In genomic region chr10:37047661-37048098, GRCm38 (mm10) we compare ENCODE assay signal across 7 mouse cellular contexts.
DNase-seq lines count a peak whose midpoint lies in the region; ATAC-seq lines count a peak whose summit lies in the region.

No protein-coding gene starts in this region.

- DNase-seq in left cerebral cortex, adult 11 months (ENCODE audit: low spot score): peak; percentile 48
- DNase-seq in left cerebral cortex, postnatal 4 days: no peak
- DNase-seq in embryonic facial prominence, embryonic 14.5 days (ENCODE audit: low spot score): peak; percentile 76
- DNase-seq in heart, postnatal 10 days: peak; percentile 59 to 62
- peak; percentile 32 for DNase-seq in right cerebral cortex, postnatal 25 days
- no peak for DNase-seq in embryo, embryonic 11 days

- no peaks in the 10 kb centered on the region for H3K36me3 ChIP-seq in embryonic facial prominence, embryonic 14.5 days (ENCODE audit: control insufficient read depth, insufficient read depth, low read length)

- WGBS in embryonic facial prominence, embryonic 14.5 days: 39% methylated on average over 8 of the region's 8 CpGs

- no peak overlapping the region for H3K9ac ChIP-seq in embryonic facial prominence, embryonic 14.5 days (ENCODE audit: low read depth, low read length)

- H3K4me3 ChIP-seq in embryonic facial prominence, embryonic 14.5 days (ENCODE audit: low read depth, low read length): no peak overlapping the region

- ATAC-seq in embryonic facial prominence, embryonic 14.5 days (ENCODE audit: low read depth): peak; percentile 57; the same call in 1 of the 2 replicates
- no peak for ATAC-seq in megakaryocyte-erythroid progenitor cell, adult 5-6 weeks (replicated peaks; ENCODE audit: low FRiP score, low TSS enrichment, poor library complexity, severe bottlenecking)

- H3K27ac ChIP-seq in embryonic facial prominence, embryonic 14.5 days (replicated peaks; ENCODE audit: low read depth, low read length): peak overlapping the region; percentile 82

- no peaks in the 10 kb centered on the region for H3K27me3 ChIP-seq in embryonic facial prominence, embryonic 14.5 days (replicated peaks; ENCODE audit: control insufficient read depth, insufficient read depth, low read length)

- H3K4me2 ChIP-seq in embryonic facial prominence, embryonic 14.5 days (ENCODE audit: low read depth, low read length): peak overlapping the region; percentile 3; the same call in 1 of the 2 replicates

- intact Hi-C loops in left cerebral cortex, postnatal 4 days (cut with DNase I): no loop called here
- intact Hi-C loops in heart, postnatal 10 days (cut with DNase I): no loop called here

- H3K9me3 ChIP-seq in embryonic facial prominence, embryonic 14.5 days (ENCODE audit: control insufficient read depth, low read length): no peaks in the 10 kb centered on the region

- peaks cover 12% of the 10 kb centered on the region for H3K4me1 ChIP-seq in embryonic facial prominence, embryonic 14.5 days (ENCODE audit: control insufficient read depth, insufficient read depth, low read length)

Comparison
In these comparisons a context has a peak if more than half of its experiments do, and no peak if none do; other contexts are left out.
1. DNase-seq: peak in left cerebral cortex, adult 11 months (single experiment), embryonic facial prominence, embryonic 14.5 days (single experiment), heart, postnatal 10 days (2 of 2) and right cerebral cortex, postnatal 25 days (single experiment); none in left cerebral cortex, postnatal 4 days (single experiment) and embryo, embryonic 11 days (single experiment).